Mouse (Mus musculus): ENCODE results near the gene Slc25a45.

Gene Slc25a45

GRCm38 (mm10) chr19:5927532-5927931 is 49.9 kb downstream of the Slc25a45 start:
- DNase-seq (ENCODE audit: low read depth, low spot score) = no peak

GRCm38 (mm10) chr19:5928104-5928503 is 50.5 kb downstream of the Slc25a45 start:
- DNase-seq (ENCODE audit: low read depth, low spot score) = peak; percentile 51

- DNase-seq (ENCODE audit: low read depth, low spot score) = no peak
Measured at GRCm38 (mm10) chr19:5928546-5928945, 50.9 kb downstream of the Slc25a45 start.

GRCm38 (mm10) chr19:5929634-5930596 is 52.3 kb downstream of the Slc25a45 start:
- DNase-seq (ENCODE audit: low read depth, low spot score) = no peak

GRCm38 (mm10) chr19:5935266-5935665 is 57.7 kb downstream of the Slc25a45 start:
- no peak for DNase-seq (ENCODE audit: low read depth, low spot score)
